Mouse (Mus musculus) MEL (cell line): ENCODE data around the gene Cwc15.

Source experiments
- CTCF ChIP-seq, 3 experiments: IDR thresholded peaks in 2 of 3; conservative IDR thresholded peaks in 1 of 3; 2 replicates each; pipeline ENCODE4 v1.5.1; 2011 to 2012; ENCODE audit warnings: low read length in 3 of 3, low read depth in 2 of 3, mild to moderate bottlenecking in 2 of 3, improper control_type of control experiment in 1 of 3, inconsistent platforms in 1 of 3, mixed read lengths in 1 of 3, moderate library complexity in 1 of 3; ENCODE audit not compliant: control insufficient read depth in 1 of 3, insufficient read depth in 1 of 3, poor library complexity in 1 of 3, severe bottlenecking in 1 of 3
- EP300 ChIP-seq, 2 experiments: IDR thresholded peaks; 2 replicates each; pipeline ENCODE4 v1.6.1; 2011; ENCODE audit warnings: improper control_type of control experiment in 2 of 2, low read length in 2 of 2, low read depth in 1 of 2, mild to moderate bottlenecking in 1 of 2
- GATA1 ChIP-seq: IDR thresholded peaks from 2 replicates; pipeline ENCODE4 v1.6.1; 2011; ENCODE audit warnings: low read depth, low read length, improper control_type of control experiment
- NELFE ChIP-seq: IDR thresholded peaks from 2 replicates; pipeline ENCODE4 v1.6.1; 2011; ENCODE audit warnings: low read depth, low read length, improper control_type of control experiment
- POLR2A ChIP-seq, 2 experiments: IDR thresholded peaks; 2 replicates each; pipeline ENCODE4 v1.6.1; 2011 to 2012; ENCODE audit warnings: low read length in 2 of 2, mild to moderate bottlenecking in 2 of 2, control low read depth in 1 of 2, improper control_type of control experiment in 1 of 2, low read depth in 1 of 2, moderate library complexity in 1 of 2; ENCODE audit not compliant: control insufficient read depth in 1 of 2, insufficient read depth in 1 of 2, poor library complexity in 1 of 2
- RAD21 ChIP-seq: IDR thresholded peaks from 2 replicates; pipeline ENCODE4 v1.6.1; 2011; ENCODE audit warnings: mild to moderate bottlenecking, low read depth, low read length, improper control_type of control experiment
- SMC3 ChIP-seq: IDR thresholded peaks from 2 replicates; pipeline ENCODE4 v1.6.1; 2011; ENCODE audit warnings: low read depth, low read length, improper control_type of control experiment
- ZNF384 ChIP-seq: IDR thresholded peaks from 2 replicates; pipeline ENCODE4 v1.6.1; 2012; ENCODE audit warnings: low read depth, mild to moderate bottlenecking, inconsistent platforms, low read length, improper control_type of control experiment

DNA sequence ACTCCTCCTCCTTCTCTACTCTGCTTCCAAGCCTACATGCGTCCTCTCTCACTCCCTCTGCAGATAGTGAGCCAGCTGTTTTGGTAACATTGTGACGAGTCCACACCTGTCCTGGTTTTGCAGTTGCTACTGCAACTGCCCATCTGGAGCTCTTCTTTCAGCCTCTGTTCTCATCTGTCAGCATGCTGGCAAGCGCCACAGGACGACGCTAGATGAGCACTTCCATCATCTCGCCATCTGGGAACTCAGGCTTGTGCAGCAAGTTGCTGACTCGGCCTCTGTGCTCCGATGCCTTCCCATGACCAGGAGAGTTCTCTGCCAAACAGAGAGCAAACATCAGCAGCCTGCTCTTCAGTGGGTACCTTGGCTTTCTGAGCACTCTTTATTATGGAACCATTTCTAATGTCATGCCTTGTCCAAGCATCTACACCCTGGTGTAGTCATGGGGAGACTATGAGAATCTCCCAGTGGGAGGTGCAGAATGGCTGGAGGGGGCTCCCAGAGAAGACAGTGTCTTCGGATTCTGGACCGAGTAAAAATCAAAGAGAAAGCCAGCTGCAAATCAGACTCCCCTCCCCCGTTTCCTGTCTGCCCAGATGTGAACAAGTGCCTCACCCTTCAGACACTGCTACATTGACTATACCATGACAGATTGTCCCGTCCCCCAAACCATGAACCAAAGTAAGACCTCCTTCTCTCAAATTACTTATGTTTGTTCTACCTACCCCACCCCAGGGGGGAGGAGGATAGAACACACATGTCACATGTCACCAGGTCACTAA, 47.4 kb downstream of the Cwc15 start:
- no peak for TF ChIP-seq ZNF384
- TF ChIP-seq NELFE: no peak
- TF ChIP-seq RAD21: no peak
- TF ChIP-seq CTCF (IDR thresholded peaks at IDR 0.05 in 2 of 3, conservative IDR thresholded peaks at IDR 0.05 in 1 of 3; ENCODE audit: control insufficient read depth in 1 of 3, insufficient read depth in 1 of 3, low read depth in 2 of 3, low read length in 3 of 3, poor library complexity in 1 of 3, severe bottlenecking in 1 of 3): no peak
- TF ChIP-seq EP300 (IDR thresholded peaks at IDR 0.05; ENCODE audit: low read depth in 1 of 2, low read length in 2 of 2): no peak
- TF ChIP-seq GATA1: no peak
- no peak for TF ChIP-seq POLR2A (IDR thresholded peaks at IDR 0.05; ENCODE audit: control insufficient read depth in 1 of 2, insufficient read depth in 1 of 2, low read depth in 1 of 2, low read length in 2 of 2, poor library complexity in 1 of 2)
- TF ChIP-seq SMC3: no peak
